Mouse (Mus musculus) midbrain, embryonic 14.5 days (tissue): Measurements from ENCODE around the gene Tex16. TPM values are rescaled to one million over a fixed set of nuclear protein-coding genes. Genes with fewer than 3 reads are reported as not detected.

ENCODE experiments used
- ATAC-seq: fragments of 200-750 bp; cut with Nextera tagmentation; 2 replicates; pipeline ENCODE4 v1.8.0; 2017; ENCODE audit warnings: moderate number of reproducible peaks, moderate library complexity; ENCODE audit not compliant: low FRiP score, low TSS enrichment
- DNase-seq: peaks from one replicate; pipeline ENCODE4 v3.0.0-alpha.2; 2015
- H3K27ac ChIP-seq: fragments of 300-500 bp; sonication (generic); replicated peaks from 2 replicates; pipeline ENCODE4 v1.5.1; 2014; ENCODE audit warnings: mild to moderate bottlenecking, low read depth, low read length, moderate library complexity
- H3K27me3 ChIP-seq: fragments of 300-500 bp; sonication (generic); 2 replicates; pipeline ENCODE4 v1.6.1; 2014; ENCODE audit warnings: low read length, control low read depth, mixed read lengths; ENCODE audit not compliant: control insufficient read depth, insufficient read depth
- H3K36me3 ChIP-seq: fragments of 300-500 bp; sonication (generic); 2 replicates; pipeline ENCODE4 v1.6.1; 2014; ENCODE audit warnings: low read length, control low read depth; ENCODE audit not compliant: control insufficient read depth, insufficient read depth
- H3K4me1 ChIP-seq: fragments of 300-500 bp; sonication (generic); 2 replicates; pipeline ENCODE4 v1.6.1; 2014; ENCODE audit warnings: mild to moderate bottlenecking, antibody characterized with exemption, low read length, control low read depth; ENCODE audit not compliant: control insufficient read depth, insufficient read depth
- H3K4me2 ChIP-seq: fragments of 300-500 bp; sonication (generic); 2 replicates; pipeline ENCODE4 v1.6.1; 2014; ENCODE audit warnings: mild to moderate bottlenecking, low read length, moderate library complexity
- H3K4me3 ChIP-seq: fragments of 300-500 bp; sonication (generic); replicated peaks from 2 replicates; pipeline ENCODE4 v1.5.1; 2014; ENCODE audit warnings: low read depth, low read length
- H3K9ac ChIP-seq: fragments of 300-500 bp; sonication (generic); replicated peaks from 2 replicates; pipeline ENCODE4 v1.6.1; 2014; ENCODE audit warnings: mild to moderate bottlenecking, low read length, moderate library complexity
- H3K9me3 ChIP-seq: fragments of 300-500 bp; sonication (generic); 2 replicates; pipeline ENCODE4 v1.6.1; 2016; ENCODE audit warnings: low read length, control low read depth, mixed read lengths; ENCODE audit not compliant: control insufficient read depth
- WGBS: fragments of 180-500 bp; shearing (Covaris S2); extraction: QIAGEN DNeasy Blood & Tissue Kit; methylation state at CpG from one replicate; pipeline ENCODE4 v1.1.7; 2014; 5-methylcytosine and 5-hydroxymethylcytosine counted together
- polyA plus RNA-seq: library from polyadenylated mRNA; unstranded; fragments of >200 nt; fragmentation: Nextera tagmentation; extraction: Ambion mirVana; gene quantifications from 2 replicates; pipeline ENCODE4 v1.2.1, GENCODE M21; 2014

The Tex16 gene
- polyA plus RNA-seq = 0.50 and 0.91 TPM in 2 replicates

DNA sequence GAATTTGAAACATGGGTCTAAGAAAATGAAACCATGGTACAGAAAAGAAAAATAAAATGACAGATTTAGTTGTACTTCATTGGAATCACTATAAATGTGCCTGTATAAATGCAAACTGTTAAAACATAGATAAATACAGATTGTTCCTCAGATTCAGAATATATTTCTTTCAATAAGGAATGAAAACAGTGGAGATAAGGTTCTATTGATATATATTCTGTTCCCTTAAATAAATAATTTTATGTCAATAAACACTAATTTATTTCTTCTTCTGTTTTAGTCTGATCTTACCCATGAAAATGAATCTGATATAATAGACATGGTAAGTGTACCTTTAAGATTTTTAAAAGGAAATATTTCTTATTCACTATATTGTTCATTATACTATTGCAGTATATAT, at the start of gene Tex16:
Gene Tex16, plus strand, starts transcription at position 301 of the 400 bp plus-strand sequence.
- ATAC-seq (no peak), DNase-seq (no peak)
- Histone ChIP-seq H3K9me3 (no peaks in the 10 kb centered on the region), H3K4me2 (no peak within 1 kb of the TSS), H3K4me3 (no peak within 1 kb of the TSS), H3K36me3 (no peaks in the 10 kb centered on the region), H3K9ac (no peak within 1 kb of the TSS), H3K27me3 (no peaks in the 10 kb centered on the region), H3K4me1 (no peaks in the 10 kb centered on the region), H3K27ac (no peak within 1 kb of the TSS)

DNA sequence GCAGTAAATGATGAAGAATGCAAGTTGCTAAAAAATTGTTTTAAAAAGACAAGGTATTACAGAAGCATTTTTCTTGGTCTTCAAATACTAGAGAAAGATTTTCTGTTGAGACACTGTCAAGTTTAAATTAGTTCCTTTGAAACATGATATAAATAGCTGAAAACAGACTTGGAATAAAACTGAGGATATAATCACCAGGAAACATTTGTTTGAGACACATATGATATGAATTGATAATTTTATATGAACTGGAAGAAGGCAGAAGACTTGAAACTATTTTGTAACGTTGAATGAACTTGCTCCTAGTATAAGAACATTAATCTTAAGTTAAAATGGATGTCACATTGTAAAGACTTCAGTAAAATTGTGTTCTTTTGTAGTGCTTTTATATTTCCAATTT, 11.1 kb upstream of the Tex16 start:
- 44% methylated on average over 1 of the region's 1 CpGs for WGBS
- H3K27me3 ChIP-seq = no peaks in the 10 kb centered on the region

More for the DNA sequence above, 11.1 kb upstream of the Tex16 start:
- Histone ChIP-seq H3K36me3 (no peaks in the 10 kb centered on the region), H3K4me3 (no peak overlapping the region), H3K4me2 (no peak overlapping the region), H3K4me1 (no peaks in the 10 kb centered on the region), H3K27ac (no peak overlapping the region), H3K9me3 (no peaks in the 10 kb centered on the region), H3K9ac (no peak overlapping the region)
- ATAC-seq (no peak), DNase-seq (no peak)

Other genes with a start within 250 kb of the Tex16 start
- gene Gm45194, start 119.6 kb upstream of the Tex16 start, polyA plus RNA-seq = 1.1 and 1.3 TPM in 2 replicates
- gene 4933403O08Rik, start 228.0 kb downstream of the Tex16 start, polyA plus RNA-seq = 0.38 TPM in 1 of 2 replicates, not detected in the other